Mouse (Mus musculus) neural tube, embryonic 14.5 days (tissue): ENCODE results near the gene Gm21680. TPM values are rescaled to one million over a fixed set of nuclear protein-coding genes. Genes with fewer than 3 reads are reported as not detected.
"Not testable (repeated sequence)": the region's sequence is repeated elsewhere in the genome, so short reads cannot be mapped to it uniquely, and the experiment has no call there.

Source experiments
- ATAC-seq: fragments of 200-750 bp; cut with Nextera tagmentation; 2 replicates; pipeline ENCODE4 v1.8.0; 2017; ENCODE audit warnings: low read depth, mild to moderate bottlenecking, moderate TSS enrichment, moderate library complexity
- H3K27ac ChIP-seq: fragments of 300-500 bp; sonication (generic); 2 replicates; pipeline ENCODE4 v1.5.1; 2014; ENCODE audit warnings: low read depth, mild to moderate bottlenecking, control low read depth, low read length, moderate library complexity, mixed read lengths
- H3K27me3 ChIP-seq: fragments of 300-500 bp; sonication (generic); 2 replicates; pipeline ENCODE4 v1.6.1; 2014; ENCODE audit warnings: low read length; ENCODE audit not compliant: control insufficient read depth, insufficient read depth
- H3K36me3 ChIP-seq: fragments of 300-500 bp; sonication (generic); 2 replicates; pipeline ENCODE4 v1.6.1; 2014; ENCODE audit warnings: low read length, mixed read lengths; ENCODE audit not compliant: control insufficient read depth, insufficient read depth
- H3K4me1 ChIP-seq: fragments of 300-500 bp; sonication (generic); 2 replicates; pipeline ENCODE4 v1.6.1; 2014; ENCODE audit warnings: low read length; ENCODE audit not compliant: control insufficient read depth, insufficient read depth
- H3K4me2 ChIP-seq: fragments of 300-500 bp; sonication (generic); 2 replicates; pipeline ENCODE4 v1.6.1; 2014; ENCODE audit warnings: mild to moderate bottlenecking, low read depth, low read length, control low read depth
- H3K4me3 ChIP-seq: fragments of 300-500 bp; sonication (generic); 2 replicates; pipeline ENCODE4 v1.5.1; 2014; ENCODE audit warnings: low read depth, low read length, control low read depth, mixed read lengths
- H3K9ac ChIP-seq: fragments of 300-500 bp; sonication (generic); replicated peaks from 2 replicates; pipeline ENCODE4 v1.6.1; 2014; ENCODE audit warnings: low read depth, mild to moderate bottlenecking, control low read depth, low read length, mixed read lengths
- H3K9me3 ChIP-seq: fragments of 300-500 bp; sonication (generic); 2 replicates; pipeline ENCODE4 v1.6.1; 2016; ENCODE audit warnings: low read length; ENCODE audit not compliant: control insufficient read depth
- WGBS: fragments of 180-500 bp; shearing (Covaris S2); extraction: QIAGEN DNeasy Blood & Tissue Kit; methylation state at CpG from one replicate; pipeline ENCODE4 v1.1.7; 2014; 5-methylcytosine and 5-hydroxymethylcytosine counted together
- polyA plus RNA-seq: library from polyadenylated mRNA; unstranded; fragments of >200 nt; fragmentation: Nextera tagmentation; extraction: Ambion mirVana; gene quantifications from 2 replicates; pipeline ENCODE4 v1.2.1, GENCODE M21; 2014

Gene Gm21680
- polyA plus RNA-seq, 1 experiment from 2014 or later: 0.62 TPM

DNA sequence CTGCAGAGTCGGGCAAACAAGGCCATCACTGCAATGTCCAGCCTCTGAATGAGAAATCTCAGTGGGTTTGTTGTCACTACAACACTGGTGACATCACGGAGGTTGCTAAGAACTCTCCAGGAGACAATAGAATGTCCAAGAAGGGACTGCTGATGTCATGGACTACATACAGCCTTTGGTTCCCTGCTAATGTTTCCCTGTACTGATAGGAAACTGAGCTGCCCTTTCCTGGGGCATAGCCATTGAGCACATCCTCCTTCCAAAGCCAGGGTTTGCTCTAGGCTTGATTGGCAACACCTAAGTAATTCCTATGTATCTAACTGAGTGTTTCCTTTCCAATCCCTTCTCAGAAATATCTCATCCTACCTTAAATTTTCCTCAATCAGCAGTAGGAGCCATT is 30.2 kb downstream of the Gm21680 start, which contains the start of gene Gm21663:
Gene Gm21663 (minus strand): TSS at position 101 of the 400 bp plus-strand sequence.
- not testable (repeated sequence) for H3K36me3 ChIP-seq, ATAC-seq, H3K27ac ChIP-seq, H3K4me2 ChIP-seq, H3K4me1 ChIP-seq, H3K27me3 ChIP-seq, H3K9ac ChIP-seq, H3K9me3 ChIP-seq, H3K4me3 ChIP-seq
- WGBS: 58% methylated on average over 2 of the region's 2 CpGs

Other genes with a start within 250 kb of the Gm21680 start
- 38.1 and 44.2 TPM in 2 replicates for gene Actr3b, start 212.7 kb downstream of the Gm21680 start, polyA plus RNA-seq
- gene Gm21663, start 30.3 kb downstream of the Gm21680 start, polyA plus RNA-seq: 0.13 TPM in 1 of 2 replicates, not detected in the other
- 0.22 and 0.35 TPM in 2 replicates for gene Gm21671, start 18.2 kb downstream of the Gm21680 start, polyA plus RNA-seq
- 0.46 TPM in 1 of 2 replicates, not detected in the other for gene Gm21698, start 16.0 kb upstream of the Gm21680 start, polyA plus RNA-seq
- gene Gm1979, start 32.1 kb upstream of the Gm21680 start, polyA plus RNA-seq: 0.17 and 0.62 TPM in 2 replicates
- 0.16 TPM in 1 of 2 replicates, not detected in the other for gene Gm5862, start 50.3 kb upstream of the Gm21680 start, polyA plus RNA-seq
- gene Speer4a, start 66.9 kb upstream of the Gm21680 start, polyA plus RNA-seq: 0.35 and 0.44 TPM in 2 replicates
- gene Gm7347, start 85.9 kb upstream of the Gm21680 start, polyA plus RNA-seq: 0.22 and 0.51 TPM in 2 replicates
- 0.33 TPM in 1 of 2 replicates, not detected in the other for gene Gm10471, start 116.6 kb upstream of the Gm21680 start, polyA plus RNA-seq
- 0.44 and 0.83 TPM in 2 replicates for gene 5031410I06Rik, start 132.7 kb upstream of the Gm21680 start, polyA plus RNA-seq
- gene Gm10220, start 148.8 kb upstream of the Gm21680 start, polyA plus RNA-seq: 0.17 and 0.23 TPM in 2 replicates